Mouse (Mus musculus): ENCODE data around the gene Fam205a1. TPM values are rescaled to one million over a fixed set of nuclear protein-coding genes. Genes with fewer than 3 reads are reported as not detected.
"Not testable (repeated sequence)": the region's sequence is repeated elsewhere in the genome, so short reads cannot be mapped to it uniquely, and the experiment has no call there.

Fam205a1 gene
- polyA plus RNA-seq, 1 experiment: not detected

GRCm38 (mm10) chr4:42879829-42880676 is 26.4 kb upstream of the Fam205a1 start:
- TF ChIP-seq CTCF (IDR thresholded peaks at IDR 0.05; ENCODE audit: insufficient read depth, low read length) (no peak), POLR2A (IDR thresholded peaks at IDR 0.05; ENCODE audit: borderline replicate concordance, extremely low read depth, low read depth, low read length) (no peak)
- WGBS: 60% methylated on average over 16 of the region's 16 CpGs
- H3K4me1 ChIP-seq (ENCODE audit: control insufficient read depth, insufficient read depth, low read length): no peaks in the 10 kb centered on the region
- no peak overlapping the region for H3K4me3 ChIP-seq (replicated peaks; ENCODE audit: extremely low read depth, low read depth, low read length)
- no peak for DNase-seq

- Histone ChIP-seq H3K4me1 (ENCODE audit: control insufficient read depth, insufficient read depth, low read length) (no peaks in the 10 kb centered on the region), H3K4me3 (replicated peaks; ENCODE audit: extremely low read depth, low read depth, low read length) (no peak overlapping the region)
- 65% methylated on average over 2 of the region's 2 CpGs for WGBS
- no peak for TF ChIP-seq CTCF (IDR thresholded peaks at IDR 0.05; ENCODE audit: insufficient read depth, low read length)
- no peak for TF ChIP-seq POLR2A (IDR thresholded peaks at IDR 0.05; ENCODE audit: borderline replicate concordance, extremely low read depth, low read depth, low read length)
- no peak for DNase-seq
Observed at GRCm38 (mm10) chr4:42877657-42878056, 24.0 kb upstream of the Fam205a1 start.

- peak; percentile 17 for DNase-seq
- 28% methylated on average over 5 of the region's 5 CpGs for WGBS
- H3K4me1 ChIP-seq (ENCODE audit: control insufficient read depth, insufficient read depth, low read length): no peaks in the 10 kb centered on the region
- H3K4me3 ChIP-seq (replicated peaks; ENCODE audit: extremely low read depth, low read depth, low read length): no peak overlapping the region
- TF ChIP-seq CTCF (IDR thresholded peaks at IDR 0.05; ENCODE audit: insufficient read depth, low read length) (peak; percentile 56), POLR2A (IDR thresholded peaks at IDR 0.05; ENCODE audit: borderline replicate concordance, extremely low read depth, low read depth, low read length) (no peak)
Observed at GRCm38 (mm10) chr4:42876586-42877291, 23.1 kb upstream of the Fam205a1 start.

GRCm38 (mm10) chr4:42874134-42874533 is 20.4 kb upstream of the Fam205a1 start, which contains the start of gene Fam205c:
Fam205c (minus strand) TSS chr4:42874234.
- H3K4me1 ChIP-seq (ENCODE audit: control insufficient read depth, insufficient read depth, low read length): no peaks in the 10 kb centered on the region
- no peak for TF ChIP-seq POLR2A (IDR thresholded peaks at IDR 0.05; ENCODE audit: borderline replicate concordance, extremely low read depth, low read depth, low read length)
- no peak for TF ChIP-seq CTCF (IDR thresholded peaks at IDR 0.05; ENCODE audit: insufficient read depth, low read length)
- WGBS: 81% methylated on average over 7 of the region's 7 CpGs
- no peak within 1 kb of the TSS for H3K4me3 ChIP-seq (replicated peaks; ENCODE audit: extremely low read depth, low read depth, low read length)
- DNase-seq: no peak

- DNase-seq: no peak
- no peak overlapping the region for H3K4me3 ChIP-seq (replicated peaks; ENCODE audit: extremely low read depth, low read depth, low read length)
- H3K4me1 ChIP-seq (ENCODE audit: control insufficient read depth, insufficient read depth, low read length): no peaks in the 10 kb centered on the region
- TF ChIP-seq CTCF (IDR thresholded peaks at IDR 0.05; ENCODE audit: insufficient read depth, low read length) (no peak), POLR2A (IDR thresholded peaks at IDR 0.05; ENCODE audit: borderline replicate concordance, extremely low read depth, low read depth, low read length) (no peak)
- 61% methylated on average over 16 of the region's 16 CpGs for WGBS
Observed at GRCm38 (mm10) chr4:42872746-42873435, 19.2 kb upstream of the Fam205a1 start.

GRCm38 (mm10) chr4:42872151-42872550 is 18.5 kb upstream of the Fam205a1 start:
- no peak overlapping the region for H3K4me3 ChIP-seq (replicated peaks; ENCODE audit: extremely low read depth, low read depth, low read length)
- TF ChIP-seq POLR2A (IDR thresholded peaks at IDR 0.05; ENCODE audit: borderline replicate concordance, extremely low read depth, low read depth, low read length) (no peak), CTCF (IDR thresholded peaks at IDR 0.05; ENCODE audit: insufficient read depth, low read length) (no peak)
- WGBS: 89% methylated on average over 7 of the region's 7 CpGs
- no peaks in the 10 kb centered on the region for H3K4me1 ChIP-seq (ENCODE audit: control insufficient read depth, insufficient read depth, low read length)
- DNase-seq: no peak

- no peak overlapping the region for H3K4me3 ChIP-seq (replicated peaks; ENCODE audit: extremely low read depth, low read depth, low read length)
- 74% methylated on average over 5 of the region's 5 CpGs for WGBS
- DNase-seq: no peak
- no peak for TF ChIP-seq CTCF (IDR thresholded peaks at IDR 0.05; ENCODE audit: insufficient read depth, low read length)
- no peak for TF ChIP-seq POLR2A (IDR thresholded peaks at IDR 0.05; ENCODE audit: borderline replicate concordance, extremely low read depth, low read depth, low read length)
- H3K4me1 ChIP-seq (ENCODE audit: control insufficient read depth, insufficient read depth, low read length): no peaks in the 10 kb centered on the region
Observed at GRCm38 (mm10) chr4:42870748-42871147, 17.1 kb upstream of the Fam205a1 start.

- Histone ChIP-seq H3K4me1 (ENCODE audit: control insufficient read depth, insufficient read depth, low read length) (no peaks in the 10 kb centered on the region), H3K4me3 (replicated peaks; ENCODE audit: extremely low read depth, low read depth, low read length) (no peak overlapping the region)
- DNase-seq: no peak
- TF ChIP-seq POLR2A (IDR thresholded peaks at IDR 0.05; ENCODE audit: borderline replicate concordance, extremely low read depth, low read depth, low read length): no peak
- no peak for TF ChIP-seq CTCF (IDR thresholded peaks at IDR 0.05; ENCODE audit: insufficient read depth, low read length)
- WGBS: 83% methylated on average over 5 of the region's 5 CpGs
Observed at GRCm38 (mm10) chr4:42868193-42868592, 14.5 kb upstream of the Fam205a1 start.

- Histone ChIP-seq H3K4me3 (replicated peaks; ENCODE audit: extremely low read depth, low read depth, low read length) (no peak overlapping the region), H3K4me1 (ENCODE audit: control insufficient read depth, insufficient read depth, low read length) (no peaks in the 10 kb centered on the region)
- WGBS: 43% methylated on average over 3 of the region's 3 CpGs
- no peak for TF ChIP-seq POLR2A (IDR thresholded peaks at IDR 0.05; ENCODE audit: borderline replicate concordance, extremely low read depth, low read depth, low read length)
- no peak for TF ChIP-seq CTCF (IDR thresholded peaks at IDR 0.05; ENCODE audit: insufficient read depth, low read length)
- DNase-seq: no peak
Observed at GRCm38 (mm10) chr4:42867390-42867789, 13.7 kb upstream of the Fam205a1 start.

GRCm38 (mm10) chr4:42863487-42863886 is 9.8 kb upstream of the Fam205a1 start:
- not testable (repeated sequence) for DNase-seq; H3K4me3 ChIP-seq (replicated peaks; ENCODE audit: extremely low read depth, low read depth, low read length); H3K4me1 ChIP-seq (ENCODE audit: control insufficient read depth, insufficient read depth, low read length)
- 82% methylated on average over 5 of the region's 5 CpGs for WGBS

- DNase-seq; H3K4me3 ChIP-seq (replicated peaks; ENCODE audit: extremely low read depth, low read depth, low read length); H3K4me1 ChIP-seq (ENCODE audit: control insufficient read depth, insufficient read depth, low read length): not testable (repeated sequence)
- 66% methylated on average over 9 of the region's 9 CpGs for WGBS
Observed at GRCm38 (mm10) chr4:42860483-42860882, 6.8 kb upstream of the Fam205a1 start.

GRCm38 (mm10) chr4:42856671-42857070 is 3.0 kb upstream of the Fam205a1 start, which contains the start of gene Gm12394:
Gm12394 (minus strand) TSS chr4:42856771.
- 62% methylated on average over 1 of the region's 1 CpGs for WGBS
- not testable (repeated sequence) for H3K4me1 ChIP-seq (ENCODE audit: control insufficient read depth, insufficient read depth, low read length); H3K4me3 ChIP-seq (replicated peaks; ENCODE audit: extremely low read depth, low read depth, low read length); DNase-seq

Data from lung, adult 2 months (tissue).